Mouse (Mus musculus): ENCODE data around the gene Med9. TPM values are rescaled to one million over a fixed set of nuclear protein-coding genes. Genes with fewer than 3 reads are reported as not detected.
"Not testable (repeated sequence)": the region's sequence is repeated elsewhere in the genome, so short reads cannot be mapped to it uniquely, and the experiment has no call there.

Gene Med9
- polyA plus RNA-seq, 1 experiment, result 76.8 TPM

DNA sequence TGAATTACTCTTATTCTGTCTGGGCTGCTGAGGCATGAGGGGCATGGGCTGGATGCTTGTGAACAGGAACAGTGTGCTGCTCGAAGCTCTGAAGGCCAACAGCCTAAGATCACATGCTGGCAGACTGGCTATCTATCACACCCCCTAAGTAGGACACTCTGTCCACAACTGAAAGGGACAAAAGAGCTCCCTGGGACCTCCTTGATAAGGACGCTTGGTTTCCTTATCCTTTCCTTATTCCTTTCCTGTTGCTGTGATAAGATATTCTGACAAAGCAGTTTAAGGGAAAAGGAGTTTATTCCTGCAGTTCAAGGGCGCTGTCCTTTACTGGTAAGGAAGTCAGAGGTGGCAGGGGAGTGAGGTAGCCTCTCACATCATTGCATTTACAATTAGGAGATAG lies 7.4 kb upstream of the Med9 start:
- Histone ChIP-seq H3K36me3 (replicated peaks; ENCODE audit: low read length) (peaks cover 6% of the 10 kb centered on the region), H3K9me3 (no peaks in the 10 kb centered on the region), H3K27me3 (replicated peaks) (no peaks in the 10 kb centered on the region), H3K4me1 (peaks cover 77% of the 10 kb centered on the region), H3K4me3 (replicated peaks) (peak overlapping the region; percentile 77)
- TF ChIP-seq FLI1 (IDR thresholded peaks at IDR 0.05; ENCODE audit: low read length), result no peak
- no peak for TF ChIP-seq GATA1 (IDR thresholded peaks at IDR 0.05; ENCODE audit: borderline replicate concordance, low read length)

- Histone ChIP-seq H3K4me3 (replicated peaks) (peak overlapping the region; percentile 68), H3K9me3 (no peaks in the 10 kb centered on the region), H3K27me3 (replicated peaks) (no peaks in the 10 kb centered on the region), H3K36me3 (replicated peaks; ENCODE audit: low read length) (peaks cover 6% of the 10 kb centered on the region), H3K4me1 (peaks cover 74% of the 10 kb centered on the region)
- TF ChIP-seq FLI1 (IDR thresholded peaks at IDR 0.05; ENCODE audit: low read length) (no peak), GATA1 (IDR thresholded peaks at IDR 0.05; ENCODE audit: borderline replicate concordance, low read length) (no peak)
Observed at GRCm38 (mm10) chr11:59941391-59941790, 6.6 kb upstream of the Med9 start.

GRCm38 (mm10) chr11:59944855-59945254 lies 3.2 kb upstream of the Med9 start:
- H3K4me1 ChIP-seq, result peaks cover 68% of the 10 kb centered on the region
- H3K4me3 ChIP-seq (replicated peaks); H3K27me3 ChIP-seq (replicated peaks); H3K9me3 ChIP-seq; H3K36me3 ChIP-seq (replicated peaks; ENCODE audit: low read length): not testable (repeated sequence)

DNA sequence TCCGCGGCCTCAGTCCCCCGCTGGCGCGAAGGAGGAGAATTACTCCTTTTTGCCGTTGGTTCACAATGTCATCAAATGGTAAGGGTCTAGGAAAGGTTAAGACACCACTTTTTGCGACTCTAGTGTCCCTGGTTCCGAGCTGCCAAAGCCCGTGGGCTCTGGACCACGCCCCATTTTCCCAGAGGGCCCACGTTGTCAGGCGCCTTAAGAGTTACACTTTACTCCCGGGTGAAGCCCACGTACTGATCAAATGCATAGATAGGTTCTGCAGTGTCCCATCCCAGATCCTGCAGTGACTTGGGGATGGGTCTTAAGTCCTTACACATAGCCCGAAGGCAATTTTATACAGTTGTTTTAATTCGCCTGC lies 378 bp downstream of the Med9 start:
- no peak for TF ChIP-seq FLI1 (IDR thresholded peaks at IDR 0.05; ENCODE audit: low read length)
- no peak for TF ChIP-seq GATA1 (IDR thresholded peaks at IDR 0.05; ENCODE audit: borderline replicate concordance, low read length)

DNA sequence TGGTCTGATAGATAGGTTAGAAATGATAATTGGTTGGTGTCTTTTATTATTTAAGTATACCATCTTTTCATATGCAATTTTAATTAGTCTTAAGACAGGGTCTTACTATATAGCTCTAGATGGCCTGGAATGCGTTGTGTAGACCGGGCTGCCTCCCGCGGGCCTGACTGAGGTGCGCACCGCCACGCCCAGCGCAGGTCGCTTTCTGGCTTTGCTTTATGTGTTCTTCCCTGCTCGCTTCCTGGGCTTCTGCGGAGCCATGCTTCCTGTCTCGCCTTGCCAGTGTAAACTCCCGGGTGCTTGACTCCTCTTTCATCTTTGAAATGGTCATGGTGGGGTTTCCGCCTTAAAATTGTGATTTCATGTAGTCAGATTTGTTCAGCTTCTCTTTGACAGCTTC lies 4.9 kb downstream of the Med9 start:
- Histone ChIP-seq H3K4me1 (peaks cover 94% of the 10 kb centered on the region), H3K9me3 (no peaks in the 10 kb centered on the region), H3K27me3 (replicated peaks) (no peaks in the 10 kb centered on the region), H3K4me3 (replicated peaks) (no peak overlapping the region), H3K36me3 (replicated peaks; ENCODE audit: low read length) (peaks cover 75% of the 10 kb centered on the region)
- no peak for TF ChIP-seq FLI1 (IDR thresholded peaks at IDR 0.05; ENCODE audit: low read length)
- TF ChIP-seq GATA1 (IDR thresholded peaks at IDR 0.05; ENCODE audit: borderline replicate concordance, low read length), result no peak

More for the DNA sequence above, 378 bp downstream of the Med9 start:
- Histone ChIP-seq H3K36me3 (replicated peaks; ENCODE audit: low read length) (peaks cover 35% of the 10 kb centered on the region), H3K4me3 (replicated peaks) (peak overlapping the region; percentile 96), H3K9me3 (no peaks in the 10 kb centered on the region), H3K4me1 (peaks cover 73% of the 10 kb centered on the region), H3K27me3 (replicated peaks) (no peaks in the 10 kb centered on the region)

GRCm38 (mm10) chr11:59956749-59957148 lies 8.7 kb downstream of the Med9 start:
- H3K36me3 ChIP-seq (replicated peaks; ENCODE audit: low read length), result peaks cover 89% of the 10 kb centered on the region

DNA sequence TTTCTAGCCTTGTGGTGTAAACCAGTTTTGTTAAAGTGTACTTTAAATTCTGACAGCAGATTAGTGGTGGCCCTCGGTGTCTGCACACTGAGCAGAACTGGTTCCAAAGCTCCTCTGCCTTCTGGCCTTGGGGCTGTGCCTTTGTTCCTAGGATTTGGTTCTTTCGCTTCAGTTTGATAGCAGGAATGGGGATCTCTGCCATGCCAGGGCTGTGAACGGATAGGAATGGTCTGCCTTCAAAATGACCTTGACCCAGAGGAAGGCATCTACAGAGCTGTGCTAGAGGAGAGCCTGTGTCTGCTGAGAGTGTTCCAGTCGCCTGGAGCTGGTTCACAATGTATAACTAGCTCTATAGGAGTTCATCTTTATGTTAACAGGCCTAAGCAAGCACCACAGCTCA lies 11.4 kb downstream of the Med9 start:
- no peak overlapping the region for H3K4me3 ChIP-seq (replicated peaks)
- TF ChIP-seq FLI1 (IDR thresholded peaks at IDR 0.05; ENCODE audit: low read length) (no peak), GATA1 (IDR thresholded peaks at IDR 0.05; ENCODE audit: borderline replicate concordance, low read length) (no peak)
- H3K36me3 ChIP-seq (replicated peaks; ENCODE audit: low read length), result peaks cover 90% of the 10 kb centered on the region
- no peaks in the 10 kb centered on the region for H3K27me3 ChIP-seq (replicated peaks)
- H3K4me1 ChIP-seq, result peaks cover 99% of the 10 kb centered on the region
- no peaks in the 10 kb centered on the region for H3K9me3 ChIP-seq

More at GRCm38 (mm10) chr11:59956749-59957148, 8.7 kb downstream of the Med9 start:
- no peak overlapping the region for H3K4me3 ChIP-seq (replicated peaks)
- peaks cover 99% of the 10 kb centered on the region for H3K4me1 ChIP-seq
- TF ChIP-seq FLI1 (IDR thresholded peaks at IDR 0.05; ENCODE audit: low read length), result no peak
- no peak for TF ChIP-seq GATA1 (IDR thresholded peaks at IDR 0.05; ENCODE audit: borderline replicate concordance, low read length)
- no peaks in the 10 kb centered on the region for H3K9me3 ChIP-seq
- H3K27me3 ChIP-seq (replicated peaks), result no peaks in the 10 kb centered on the region

DNA sequence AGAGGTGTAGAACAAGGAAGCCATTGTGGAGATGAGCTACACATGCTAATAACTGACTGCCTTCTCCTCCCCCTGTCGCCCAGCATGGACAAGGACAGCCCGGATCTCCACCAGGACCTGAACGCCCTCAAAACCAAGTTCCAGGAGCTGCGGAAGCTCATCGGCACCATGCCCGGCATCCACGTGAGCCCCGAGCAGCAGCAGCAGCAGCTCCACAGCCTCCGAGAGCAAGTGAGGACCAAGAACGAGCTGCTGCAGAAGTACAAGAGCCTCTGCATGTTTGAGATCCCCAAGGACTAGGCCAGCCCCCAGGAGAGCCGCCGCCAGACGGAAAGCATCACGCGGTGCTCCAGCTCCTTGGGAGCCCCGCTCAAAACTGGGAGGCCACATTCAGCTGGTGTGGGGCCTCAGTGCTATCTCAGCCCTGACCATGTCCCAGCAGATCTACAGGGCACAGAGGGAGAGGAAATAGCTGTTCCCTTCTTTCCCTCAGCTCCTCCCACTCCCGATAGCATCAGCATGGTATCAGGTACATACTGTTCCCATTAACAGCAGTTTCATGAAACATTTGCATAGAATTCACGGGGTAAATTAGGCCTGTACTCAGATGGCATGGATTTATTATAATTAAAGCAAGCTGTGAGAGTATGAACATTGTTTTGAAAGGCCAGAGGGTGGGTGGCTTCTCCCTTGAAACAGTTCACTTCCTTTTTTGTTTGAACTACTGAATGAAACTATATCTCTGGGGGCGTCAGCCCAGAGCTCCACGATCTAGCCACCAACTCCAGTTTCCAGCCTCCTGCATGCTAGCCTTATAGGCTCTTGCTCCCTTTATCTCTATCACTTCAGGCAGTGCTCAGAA lies 12.7 kb downstream of the Med9 start:
- Histone ChIP-seq H3K27me3 (replicated peaks) (no peaks in the 10 kb centered on the region), H3K4me1 (peaks cover 94% of the 10 kb centered on the region), H3K9me3 (no peaks in the 10 kb centered on the region), H3K4me3 (replicated peaks) (no peak overlapping the region), H3K36me3 (replicated peaks; ENCODE audit: low read length) (peaks cover 78% of the 10 kb centered on the region)
- TF ChIP-seq FLI1 (IDR thresholded peaks at IDR 0.05; ENCODE audit: low read length) (no peak), GATA1 (IDR thresholded peaks at IDR 0.05; ENCODE audit: borderline replicate concordance, low read length) (no peak)

DNA sequence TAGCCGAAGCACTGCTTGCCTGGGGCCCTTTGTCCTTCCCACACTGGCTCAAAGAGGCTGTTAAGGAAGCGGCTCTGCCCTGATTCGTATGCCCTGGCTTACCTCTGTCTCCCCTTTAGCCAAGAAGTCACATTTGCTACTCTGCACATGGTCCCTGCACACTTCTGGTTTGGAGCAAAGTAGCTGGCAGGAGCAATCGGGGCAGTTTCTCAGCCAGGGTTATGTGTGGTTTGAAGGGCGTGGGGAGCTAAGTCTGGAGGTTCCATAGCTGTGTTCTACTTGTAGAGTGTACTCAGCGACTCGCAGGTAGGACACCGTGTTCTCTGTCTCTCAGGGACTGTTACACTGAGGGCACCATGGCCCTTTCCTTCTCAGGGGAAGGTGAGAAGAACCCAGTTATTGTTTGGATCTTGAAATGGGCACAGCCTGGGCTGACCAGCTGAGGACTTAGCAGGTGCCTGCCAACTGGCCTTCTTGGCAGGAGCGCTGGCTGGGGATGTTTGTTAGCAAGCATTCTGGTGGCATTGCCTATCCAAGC lies 13.4 kb downstream of the Med9 start:
- peaks cover 96% of the 10 kb centered on the region for H3K4me1 ChIP-seq
- peak overlapping the region; percentile 30 for H3K4me3 ChIP-seq (replicated peaks)
- TF ChIP-seq GATA1 (IDR thresholded peaks at IDR 0.05; ENCODE audit: borderline replicate concordance, low read length) (no peak), FLI1 (IDR thresholded peaks at IDR 0.05; ENCODE audit: low read length) (no peak)
- H3K27me3 ChIP-seq (replicated peaks), result no peaks in the 10 kb centered on the region
- H3K9me3 ChIP-seq, result no peaks in the 10 kb centered on the region
- peaks cover 72% of the 10 kb centered on the region for H3K36me3 ChIP-seq (replicated peaks; ENCODE audit: low read length)

- no peaks in the 10 kb centered on the region for H3K27me3 ChIP-seq (replicated peaks)
- H3K4me3 ChIP-seq (replicated peaks), result peak overlapping the region; percentile 78
- no peak for TF ChIP-seq FLI1 (IDR thresholded peaks at IDR 0.05; ENCODE audit: low read length)
- no peak for TF ChIP-seq GATA1 (IDR thresholded peaks at IDR 0.05; ENCODE audit: borderline replicate concordance, low read length)
- H3K4me1 ChIP-seq, result peaks cover 96% of the 10 kb centered on the region
- peaks cover 61% of the 10 kb centered on the region for H3K36me3 ChIP-seq (replicated peaks; ENCODE audit: low read length)
- H3K9me3 ChIP-seq, result no peaks in the 10 kb centered on the region
Observed at GRCm38 (mm10) chr11:59962590-59962989, 14.6 kb downstream of the Med9 start.
